Mouse (Mus musculus): ENCODE measurements around the gene Zc3hav1l. TPM values are rescaled to one million over a fixed set of nuclear protein-coding genes. Genes with fewer than 3 reads are reported as not detected.

The Zc3hav1l gene
- polyA plus RNA-seq, 1 experiment from 2014 or later: 5.3 TPM

- Histone ChIP-seq H3K36me3 (ENCODE audit: insufficient read depth, low read length) (peaks cover 34% of the 10 kb centered on the region), H3K27me3 (ENCODE audit: insufficient read depth, low read length) (no peaks in the 10 kb centered on the region), H3K4me3 (replicated peaks; ENCODE audit: low read depth, low read length) (no peak overlapping the region), H3K4me1 (replicated peaks; ENCODE audit: insufficient read depth, low read length) (no peaks in the 10 kb centered on the region), H3K27ac (no peak overlapping the region), H3K9ac (ENCODE audit: low read depth, low read length) (no peak overlapping the region), H3K9me3 (replicated peaks; ENCODE audit: low read length) (no peaks in the 10 kb centered on the region), H3K4me2 (ENCODE audit: low read length) (no peak overlapping the region)
- whole genome bisulfite sequencing: 70% methylated on average over 11 of the region's 11 CpGs
- ATAC-seq (replicated peaks; ENCODE audit: low FRiP score, low read depth) (no peak), DNase-seq (ENCODE audit: low spot score) (no peak)
- no peak for TF ChIP-seq CTCF (IDR thresholded peaks at IDR 0.05; ENCODE audit: low read depth)
Measured at GRCm38 (mm10) chr6:38292871-38293646, 6.0 kb downstream of the Zc3hav1l start.

- Histone ChIP-seq H3K9ac (ENCODE audit: low read depth, low read length) (no peak overlapping the region), H3K27ac (no peak overlapping the region), H3K4me3 (replicated peaks; ENCODE audit: low read depth, low read length) (no peak overlapping the region), H3K4me2 (ENCODE audit: low read length) (no peak overlapping the region), H3K4me1 (replicated peaks; ENCODE audit: insufficient read depth, low read length) (no peaks in the 10 kb centered on the region), H3K27me3 (ENCODE audit: insufficient read depth, low read length) (no peaks in the 10 kb centered on the region), H3K9me3 (replicated peaks; ENCODE audit: low read length) (no peaks in the 10 kb centered on the region), H3K36me3 (ENCODE audit: insufficient read depth, low read length) (peaks cover 22% of the 10 kb centered on the region)
- TF ChIP-seq CTCF (IDR thresholded peaks at IDR 0.05; ENCODE audit: low read depth): no peak
- no peak for DNase-seq (ENCODE audit: low spot score)
- 97% methylated on average over 19 of the region's 19 CpGs for WGBS
- ATAC-seq (replicated peaks; ENCODE audit: low FRiP score, low read depth): no peak
Measured at GRCm38 (mm10) chr6:38284422-38284821, 14.6 kb downstream of the Zc3hav1l start.

GRCm38 (mm10) chr6:38264466-38264865 is 34.6 kb downstream of the Zc3hav1l start:
- Histone ChIP-seq H3K9me3 (replicated peaks; ENCODE audit: low read length) (no peaks in the 10 kb centered on the region), H3K27ac (no peak overlapping the region), H3K4me1 (replicated peaks; ENCODE audit: insufficient read depth, low read length) (no peaks in the 10 kb centered on the region), H3K27me3 (ENCODE audit: insufficient read depth, low read length) (no peaks in the 10 kb centered on the region), H3K4me2 (ENCODE audit: low read length) (no peak overlapping the region), H3K9ac (ENCODE audit: low read depth, low read length) (no peak overlapping the region), H3K36me3 (ENCODE audit: insufficient read depth, low read length) (no peaks in the 10 kb centered on the region), H3K4me3 (replicated peaks; ENCODE audit: low read depth, low read length) (no peak overlapping the region)
- WGBS: 64% methylated on average over 7 of the region's 7 CpGs
- ATAC-seq (replicated peaks; ENCODE audit: low FRiP score, low read depth): no peak
- TF ChIP-seq CTCF (IDR thresholded peaks at IDR 0.05; ENCODE audit: low read depth): no peak
- no peak for DNase-seq (ENCODE audit: low spot score)

GRCm38 (mm10) chr6:38263393-38264159 is 35.5 kb downstream of the Zc3hav1l start:
- Histone ChIP-seq H3K4me2 (ENCODE audit: low read length) (no peak overlapping the region), H3K9ac (ENCODE audit: low read depth, low read length) (no peak overlapping the region), H3K4me3 (replicated peaks; ENCODE audit: low read depth, low read length) (no peak overlapping the region), H3K27ac (no peak overlapping the region), H3K36me3 (ENCODE audit: insufficient read depth, low read length) (no peaks in the 10 kb centered on the region), H3K27me3 (ENCODE audit: insufficient read depth, low read length) (no peaks in the 10 kb centered on the region), H3K9me3 (replicated peaks; ENCODE audit: low read length) (no peaks in the 10 kb centered on the region), H3K4me1 (replicated peaks; ENCODE audit: insufficient read depth, low read length) (no peaks in the 10 kb centered on the region)
- DNase-seq (ENCODE audit: low spot score) (no peak), ATAC-seq (replicated peaks; ENCODE audit: low FRiP score, low read depth) (no peak)
- 59% methylated on average over 5 of the region's 5 CpGs for WGBS
- no peak for TF ChIP-seq CTCF (IDR thresholded peaks at IDR 0.05; ENCODE audit: low read depth)

- Histone ChIP-seq H3K9ac (ENCODE audit: low read depth, low read length) (no peak overlapping the region), H3K27me3 (ENCODE audit: insufficient read depth, low read length) (no peaks in the 10 kb centered on the region), H3K36me3 (ENCODE audit: insufficient read depth, low read length) (no peaks in the 10 kb centered on the region), H3K4me3 (replicated peaks; ENCODE audit: low read depth, low read length) (no peak overlapping the region), H3K4me2 (ENCODE audit: low read length) (no peak overlapping the region), H3K9me3 (replicated peaks; ENCODE audit: low read length) (no peaks in the 10 kb centered on the region), H3K27ac (no peak overlapping the region), H3K4me1 (replicated peaks; ENCODE audit: insufficient read depth, low read length) (no peaks in the 10 kb centered on the region)
- WGBS: 74% methylated on average over 4 of the region's 4 CpGs
- DNase-seq (ENCODE audit: low spot score) (no peak), ATAC-seq (replicated peaks; ENCODE audit: low FRiP score, low read depth) (no peak)
- peak; percentile 38; the same call in 1 of the 2 replicates for TF ChIP-seq CTCF (IDR thresholded peaks at IDR 0.05; ENCODE audit: low read depth)
Measured at GRCm38 (mm10) chr6:38261877-38262276, 37.2 kb downstream of the Zc3hav1l start.

GRCm38 (mm10) chr6:38257506-38257905 is 41.6 kb downstream of the Zc3hav1l start:
- Histone ChIP-seq H3K4me2 (ENCODE audit: low read length) (no peak overlapping the region), H3K36me3 (ENCODE audit: insufficient read depth, low read length) (no peaks in the 10 kb centered on the region), H3K9ac (ENCODE audit: low read depth, low read length) (no peak overlapping the region), H3K27me3 (ENCODE audit: insufficient read depth, low read length) (no peaks in the 10 kb centered on the region), H3K4me1 (replicated peaks; ENCODE audit: insufficient read depth, low read length) (0 out of 2 replicates have a peak, but pooled peaks cover 4% of the 10 kb centered on the region), H3K27ac (no peak overlapping the region), H3K9me3 (replicated peaks; ENCODE audit: low read length) (no peaks in the 10 kb centered on the region), H3K4me3 (replicated peaks; ENCODE audit: low read depth, low read length) (no peak overlapping the region)
- ATAC-seq (replicated peaks; ENCODE audit: low FRiP score, low read depth) (peak; percentile 64), DNase-seq (ENCODE audit: low spot score) (no peak)
- 93% methylated on average over 8 of the region's 8 CpGs for WGBS
- TF ChIP-seq CTCF (IDR thresholded peaks at IDR 0.05; ENCODE audit: low read depth): no peak
